Mouse (Mus musculus): ENCODE measurements at regions not wholly inside any gene's neighbourhood (a gene's known extent, or its start where the extent isn't known, plus 50 kb on each side); places are given as distances from the start of the nearest gene placed in this dataset.

DNA sequence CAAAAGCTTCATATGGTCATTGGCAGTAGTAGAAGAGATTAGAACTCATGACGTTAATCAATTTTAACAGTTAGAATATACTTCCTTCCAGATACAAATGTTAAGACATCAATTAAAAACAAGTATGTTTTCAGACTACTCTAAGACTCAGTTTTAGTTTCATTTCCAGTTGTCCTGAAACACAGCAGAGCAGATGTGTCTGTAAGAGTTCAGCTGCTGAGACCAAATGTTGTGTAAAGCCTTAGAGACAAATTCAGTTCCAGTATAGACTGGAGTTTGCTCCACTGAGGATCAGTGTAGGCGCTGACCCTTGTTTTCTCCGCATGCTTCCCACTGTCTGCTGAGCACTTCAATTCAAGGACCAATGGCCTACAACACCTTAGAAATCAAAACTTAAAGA is 158.1 kb upstream of the Bmper start:
- DNase-seq, result no peak

DNA sequence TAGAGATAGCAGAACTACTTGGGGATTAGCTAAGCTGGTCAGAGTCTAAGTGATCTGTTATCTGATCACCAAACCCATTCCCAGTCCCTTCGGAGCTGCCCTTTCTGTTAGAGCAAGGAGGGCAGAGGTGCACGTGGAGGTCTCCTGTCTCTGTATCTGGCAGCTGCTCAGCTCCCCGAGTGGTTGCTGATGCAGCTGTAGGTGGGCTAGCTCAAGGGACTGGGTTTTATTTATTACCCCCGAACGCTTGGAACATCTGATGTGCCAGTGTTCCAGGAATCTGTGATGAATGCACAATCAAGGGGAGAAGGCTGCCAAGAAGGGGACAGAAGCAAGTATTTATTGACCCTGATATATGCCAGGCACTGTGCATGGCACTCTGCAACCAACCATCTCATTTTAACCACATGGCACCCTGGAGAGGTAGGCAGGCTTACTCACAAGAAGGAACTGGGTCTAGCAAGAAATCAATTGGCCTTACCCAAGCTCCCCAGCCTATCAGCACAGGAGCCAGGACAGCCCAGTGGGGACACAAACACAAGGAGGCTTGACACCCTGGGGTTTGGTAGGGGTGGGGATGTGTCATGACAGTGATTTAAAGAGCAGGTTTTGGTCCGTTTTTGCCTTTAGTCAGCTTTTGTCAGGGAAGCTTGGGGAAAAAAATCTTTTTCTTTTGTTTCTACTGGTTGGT is 154.6 kb upstream of the Bmper start:
- no peak for DNase-seq

DNA sequence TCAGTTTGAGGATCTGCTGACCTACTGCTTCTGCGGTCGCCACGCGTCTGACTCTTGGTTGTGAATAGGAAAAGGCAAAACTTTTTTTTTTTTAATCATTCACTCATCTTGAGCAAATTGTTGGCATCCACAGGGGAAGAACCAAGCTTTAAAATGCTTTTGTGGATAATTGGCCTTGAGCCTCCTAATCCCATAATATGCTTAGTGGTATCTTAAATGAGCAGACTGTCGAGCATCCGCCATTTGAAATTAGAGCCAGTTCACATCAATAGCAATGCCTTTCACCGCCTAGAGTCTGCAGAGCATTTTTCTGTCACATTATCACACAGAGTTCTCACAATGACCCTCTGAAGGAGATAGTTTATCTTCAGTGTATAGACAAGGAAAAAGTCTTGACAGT is 153.7 kb upstream of the Bmper start:
- DNase-seq, result no peak

DNA sequence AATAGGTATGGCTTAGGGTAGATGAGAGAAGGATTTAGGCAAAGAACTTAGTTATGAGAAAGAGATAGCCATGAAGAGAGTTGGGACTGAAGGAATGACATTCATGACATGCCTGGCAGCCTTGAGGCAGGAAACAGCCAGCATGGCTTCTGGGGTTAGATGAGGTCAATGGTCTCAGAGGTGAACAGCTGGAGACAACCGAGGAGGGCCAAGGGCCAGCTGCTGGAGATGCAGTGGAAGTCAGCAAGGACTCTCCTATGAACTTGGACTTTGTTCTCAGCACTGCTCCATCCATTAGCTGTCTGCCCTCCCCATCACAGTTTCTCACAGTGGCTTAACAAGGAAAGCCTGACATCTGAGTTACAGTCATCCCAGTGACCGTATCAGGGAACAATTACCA is 151.9 kb upstream of the Bmper start:
- DNase-seq, result no peak

DNA sequence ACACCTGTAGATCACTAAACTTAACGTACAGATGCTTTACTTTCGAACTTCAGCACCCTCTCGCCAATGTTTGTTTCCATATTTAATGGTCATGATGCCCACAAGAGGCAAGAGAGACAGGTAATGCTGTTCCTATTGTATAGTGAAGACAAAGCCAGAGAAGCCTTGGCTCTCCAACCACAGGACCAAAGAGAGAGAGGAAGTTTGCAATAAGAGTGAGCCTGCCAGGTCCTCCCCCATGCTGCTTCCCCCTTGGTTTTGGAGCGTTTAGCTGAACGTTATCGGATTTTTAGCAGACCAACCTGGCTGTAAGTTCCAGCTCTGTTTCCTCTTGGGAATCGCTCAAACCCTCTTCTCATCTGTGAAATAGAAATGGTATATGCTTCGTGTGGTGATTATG is 150.1 kb upstream of the Bmper start:
- no peak for DNase-seq

DNA sequence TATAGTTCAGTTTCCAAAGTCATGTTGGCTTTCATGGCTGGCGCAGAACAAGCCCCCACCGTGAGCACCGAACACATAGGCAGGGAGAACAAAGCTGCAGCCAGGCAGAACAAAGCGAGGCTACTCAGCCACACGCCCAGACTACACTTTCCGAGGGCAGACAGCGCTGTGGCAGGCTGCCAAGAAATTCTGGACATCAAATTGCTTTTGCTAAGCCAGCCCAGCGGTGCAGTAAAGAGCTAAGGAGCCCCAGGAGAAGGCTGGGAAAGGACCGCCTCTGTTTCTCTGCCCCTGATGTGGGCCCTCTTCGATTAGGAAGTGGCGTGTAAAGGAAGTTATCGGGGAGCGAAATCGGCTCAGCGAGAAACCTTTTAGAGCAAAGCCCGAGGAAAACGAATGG is 139.3 kb upstream of the Bmper start:
- DNase-seq, result peak; percentile 76

DNA sequence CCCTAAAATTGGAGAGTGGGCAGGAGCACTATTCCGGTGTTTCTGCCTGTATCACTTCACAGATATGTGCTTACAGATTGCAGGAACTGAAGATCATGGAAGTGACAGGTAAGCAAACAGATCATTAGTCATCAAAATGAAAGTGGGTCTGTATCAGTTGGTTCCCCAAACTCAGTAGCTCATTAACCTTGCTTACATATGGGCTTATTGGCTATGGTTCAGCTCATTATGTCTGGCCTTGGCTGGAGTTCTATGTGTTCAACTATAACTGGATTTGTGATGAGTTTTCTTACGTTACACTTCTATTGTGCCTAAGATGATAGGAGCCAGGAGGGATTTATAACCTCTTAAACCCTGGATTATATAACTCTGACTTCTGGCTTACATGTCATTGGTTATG is 133.5 kb upstream of the Bmper start:
- DNase-seq, result no peak

DNA sequence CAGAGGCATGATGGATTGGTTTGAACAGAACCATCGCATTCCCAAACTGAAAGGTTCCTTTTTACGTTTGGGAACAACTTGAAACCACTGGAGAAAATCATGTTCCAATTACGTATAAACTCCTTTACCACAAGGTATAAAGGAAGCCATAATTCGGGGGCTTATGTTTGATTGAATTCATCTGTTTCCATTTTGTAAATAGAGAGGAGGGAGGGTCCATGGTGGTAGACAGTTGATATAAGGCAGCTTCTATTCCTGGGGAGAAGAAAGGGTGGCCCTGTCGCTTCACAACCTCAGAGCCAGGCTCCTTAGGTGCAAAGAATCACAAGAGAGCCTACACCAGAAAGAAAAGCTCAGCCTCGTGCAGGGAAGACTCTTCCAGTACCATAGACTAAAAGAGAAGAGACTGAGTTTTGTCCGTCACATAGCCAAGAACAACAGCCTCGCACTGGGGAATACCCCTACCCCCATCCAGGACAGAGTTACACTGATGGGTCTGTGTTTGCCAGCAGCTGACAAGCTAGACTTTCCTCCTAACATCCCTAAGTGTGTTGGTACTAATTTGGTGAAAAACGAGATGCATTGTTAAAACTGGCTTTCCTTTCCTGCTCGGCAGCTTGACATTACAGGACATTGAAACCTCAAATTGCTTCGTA is 125.6 kb upstream of the Bmper start:
- no peak for DNase-seq

DNA sequence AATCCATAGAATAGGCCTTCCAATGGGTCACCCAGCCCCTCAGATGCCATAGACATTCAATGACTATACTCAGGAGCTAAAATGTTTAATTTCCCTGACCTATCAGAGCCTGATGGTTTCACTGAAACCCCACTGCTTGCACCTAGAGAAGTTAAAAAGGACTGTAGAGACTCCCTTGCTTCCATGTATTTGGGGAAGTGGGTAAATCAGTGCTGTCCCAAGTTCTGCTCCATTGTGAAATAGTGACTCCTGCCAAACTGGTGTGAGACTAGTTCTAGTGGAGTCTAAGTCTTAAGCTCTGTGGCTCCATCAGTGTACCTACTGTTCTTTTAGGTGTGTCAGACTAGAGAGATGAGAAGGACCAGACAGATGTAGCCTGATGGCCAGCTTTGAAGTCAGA is 121.3 kb upstream of the Bmper start:
- no peak for DNase-seq

DNA sequence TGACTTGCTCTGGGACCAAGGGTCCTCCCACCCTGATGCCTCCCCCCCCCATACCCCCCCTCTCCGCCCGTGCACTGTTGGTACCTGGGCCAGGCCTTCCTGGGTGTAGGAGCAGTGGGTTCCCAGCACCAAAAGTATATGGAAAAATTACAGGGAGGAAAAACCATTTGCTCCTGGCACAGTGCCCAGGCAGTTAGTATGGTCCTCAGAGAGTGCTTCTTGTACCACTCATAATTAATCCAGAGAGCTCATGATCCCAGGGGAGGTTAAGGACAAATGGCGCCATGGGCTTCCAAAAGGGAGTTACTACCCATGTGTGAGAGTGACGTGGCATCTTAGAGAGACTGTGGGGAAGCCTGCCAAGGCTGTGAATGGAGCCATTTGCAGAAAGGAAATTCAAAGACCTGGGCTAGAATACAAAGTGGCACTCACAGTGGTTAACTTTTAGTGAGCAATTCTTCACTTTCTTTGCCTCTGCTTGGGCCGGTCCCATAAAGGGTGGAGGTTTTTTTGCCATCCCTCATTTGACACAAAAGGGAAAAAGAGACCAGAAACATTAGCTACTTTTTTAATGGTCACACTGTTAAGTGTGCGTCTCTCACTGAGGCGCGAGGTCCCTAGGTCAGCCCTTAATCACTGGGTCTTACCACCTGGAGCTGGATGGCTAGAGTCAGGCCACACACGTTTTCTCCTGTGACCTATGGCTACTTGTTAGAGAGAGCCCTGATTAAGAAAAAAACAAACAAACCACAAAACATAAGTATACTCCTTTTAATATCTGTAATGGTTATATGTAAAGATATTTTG is 120.7 kb upstream of the Bmper start:
- DNase-seq, result no peak

DNA sequence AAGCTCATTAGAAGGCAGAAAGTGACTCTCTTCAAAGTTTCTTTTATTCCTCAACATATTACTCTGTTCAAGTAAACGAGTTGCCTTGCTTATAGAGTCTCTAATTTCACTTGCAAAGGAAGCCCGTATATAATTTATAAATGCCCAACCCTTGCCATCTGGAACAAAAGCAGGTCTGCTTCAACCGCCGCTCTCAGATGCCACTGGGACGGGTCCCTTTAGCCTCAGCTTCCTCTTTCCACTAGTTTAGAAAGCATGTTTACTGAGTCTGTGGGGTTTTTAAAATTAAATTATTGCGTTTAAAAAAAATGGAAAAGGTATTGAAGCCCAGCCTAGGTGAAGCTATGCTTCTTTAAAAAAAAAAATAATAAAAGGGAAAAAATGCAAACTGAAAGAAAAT is 111.4 kb upstream of the Bmper start:
- no peak for DNase-seq

DNA sequence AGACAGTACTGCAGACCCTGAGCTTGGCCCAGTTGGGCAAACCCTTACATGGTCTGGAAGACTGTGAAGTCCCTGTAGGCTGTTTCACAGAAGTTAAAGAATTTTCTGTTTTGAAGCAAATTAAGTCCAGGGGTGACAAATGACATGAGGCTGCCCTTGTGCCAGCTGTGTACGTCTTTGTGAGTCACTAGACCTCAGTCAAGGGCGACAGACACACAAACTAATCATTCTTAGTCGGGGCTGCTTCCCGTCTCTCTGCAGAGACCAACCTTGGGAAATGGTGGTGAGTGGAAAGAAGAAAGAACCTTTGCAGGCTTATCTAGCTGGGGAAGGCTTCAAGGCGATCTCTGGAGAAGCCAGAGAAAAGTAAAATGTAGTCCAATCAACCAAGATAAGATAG is 107.8 kb upstream of the Bmper start:
- no peak for DNase-seq

DNA sequence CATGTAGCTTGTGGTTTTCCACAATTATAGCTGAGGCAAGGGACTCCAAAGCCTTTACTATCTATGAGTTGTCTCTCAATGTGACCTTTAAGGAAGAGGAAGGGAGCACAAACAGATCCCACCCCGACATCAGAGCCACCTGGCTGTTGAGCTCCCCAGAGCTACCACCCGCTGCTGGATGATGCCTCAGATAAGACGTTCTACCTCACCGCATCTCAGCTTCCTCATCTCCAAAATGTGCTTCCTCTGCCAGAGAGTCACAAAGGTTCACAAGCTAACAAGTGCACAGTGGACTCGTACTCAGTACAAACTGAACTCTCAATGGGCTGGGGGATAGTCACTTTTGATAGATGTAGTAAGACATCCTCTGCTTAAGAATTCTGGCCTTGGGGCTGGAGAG is 107.3 kb upstream of the Bmper start:
- DNase-seq, result no peak

DNA sequence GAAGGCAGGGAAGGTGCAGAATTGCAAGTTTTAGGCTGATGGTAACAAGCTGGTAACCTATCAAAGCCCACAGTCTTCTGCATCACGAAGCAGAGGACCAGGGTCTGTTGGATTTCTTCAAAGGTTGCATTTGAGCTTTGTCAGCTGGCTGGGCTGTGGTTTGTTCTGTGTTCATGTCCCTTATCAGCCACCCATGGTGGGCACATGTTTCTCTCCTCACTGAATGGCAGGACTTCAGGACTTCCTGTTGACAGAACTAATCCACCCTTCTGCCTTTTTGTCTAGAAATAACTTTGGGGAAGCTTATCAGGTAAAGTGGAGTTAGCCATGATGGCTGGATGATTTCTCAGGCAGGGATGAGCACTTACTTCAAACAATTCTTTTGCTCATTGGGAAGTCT is 106.6 kb upstream of the Bmper start:
- DNase-seq, result no peak

DNA sequence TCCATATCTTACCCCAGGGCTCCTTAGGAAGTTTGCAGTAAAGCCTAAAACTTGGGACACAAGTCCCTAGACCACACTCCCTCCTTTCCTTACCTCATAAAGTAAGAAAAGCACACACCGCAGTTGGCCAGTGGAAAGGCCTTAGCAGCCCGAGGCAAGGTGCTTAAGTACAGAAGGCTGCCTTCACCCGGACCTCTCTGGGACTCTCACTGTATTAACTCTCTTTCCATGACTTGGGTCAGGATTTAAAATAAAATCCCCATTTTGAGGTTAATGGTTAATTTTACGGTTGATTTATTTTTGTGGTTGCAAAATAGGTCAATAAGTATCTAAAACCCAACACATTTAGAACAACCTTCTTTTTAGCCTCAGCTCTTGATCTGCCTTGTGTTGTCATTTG is 103.1 kb upstream of the Bmper start:
- DNase-seq, result no peak

DNA sequence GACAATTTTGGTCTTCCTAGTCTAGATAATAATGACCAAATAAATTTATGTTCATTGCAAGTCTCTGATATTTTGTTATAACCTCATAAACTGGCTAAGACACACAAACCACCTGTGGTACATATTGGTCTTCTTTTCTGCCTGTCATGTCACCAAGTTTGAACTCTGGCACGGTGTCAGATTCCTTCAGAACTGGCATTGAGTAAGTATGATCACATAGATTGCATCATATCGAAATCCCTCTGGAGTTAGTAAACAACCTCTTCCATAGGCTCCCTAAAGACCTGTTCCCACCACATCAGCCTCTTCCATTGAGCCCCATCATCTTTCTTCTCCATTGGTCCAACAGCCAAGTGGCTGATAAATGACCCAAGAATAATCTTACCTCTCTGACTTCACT is 102.1 kb upstream of the Bmper start:
- DNase-seq, result no peak

DNA sequence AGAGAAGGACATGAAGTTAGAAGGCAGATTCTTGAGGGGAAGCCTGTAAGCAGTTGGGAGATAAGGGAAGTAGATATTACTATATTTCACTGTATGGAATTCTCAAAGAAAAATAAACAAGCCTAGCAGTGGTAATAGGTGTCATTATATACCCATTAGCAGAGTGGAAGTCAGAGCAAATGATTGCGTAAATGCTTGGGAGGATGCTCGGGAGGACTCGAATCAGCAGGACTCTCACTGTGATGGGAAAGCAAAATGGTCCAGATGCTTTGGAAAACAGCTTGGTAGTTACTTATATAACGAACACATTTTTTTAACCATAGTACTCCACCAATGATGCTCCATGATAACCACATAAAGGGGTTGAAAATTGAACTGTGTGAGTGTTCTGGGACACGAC is 100.4 kb upstream of the Bmper start:
- no peak for DNase-seq

DNA sequence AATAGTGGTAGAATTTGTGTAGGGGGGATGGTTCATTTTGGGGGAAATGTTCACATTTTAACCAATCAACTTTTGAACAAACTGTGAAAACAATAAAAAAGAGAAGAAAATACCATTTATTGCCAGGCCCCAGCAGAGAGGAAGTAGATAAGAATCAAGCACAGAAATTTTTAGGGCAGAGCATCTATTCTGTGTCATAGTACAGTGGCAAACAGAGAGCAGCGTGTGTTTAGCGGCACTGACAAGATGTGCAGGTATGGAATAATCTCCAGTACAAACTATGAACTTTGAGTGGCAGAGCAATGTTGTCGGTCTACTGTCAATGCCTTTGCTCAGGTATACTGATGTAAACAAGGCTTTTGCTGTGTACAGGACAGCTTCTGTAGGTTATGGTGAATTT is 99.4 kb upstream of the Bmper start:
- DNase-seq, result no peak

DNA sequence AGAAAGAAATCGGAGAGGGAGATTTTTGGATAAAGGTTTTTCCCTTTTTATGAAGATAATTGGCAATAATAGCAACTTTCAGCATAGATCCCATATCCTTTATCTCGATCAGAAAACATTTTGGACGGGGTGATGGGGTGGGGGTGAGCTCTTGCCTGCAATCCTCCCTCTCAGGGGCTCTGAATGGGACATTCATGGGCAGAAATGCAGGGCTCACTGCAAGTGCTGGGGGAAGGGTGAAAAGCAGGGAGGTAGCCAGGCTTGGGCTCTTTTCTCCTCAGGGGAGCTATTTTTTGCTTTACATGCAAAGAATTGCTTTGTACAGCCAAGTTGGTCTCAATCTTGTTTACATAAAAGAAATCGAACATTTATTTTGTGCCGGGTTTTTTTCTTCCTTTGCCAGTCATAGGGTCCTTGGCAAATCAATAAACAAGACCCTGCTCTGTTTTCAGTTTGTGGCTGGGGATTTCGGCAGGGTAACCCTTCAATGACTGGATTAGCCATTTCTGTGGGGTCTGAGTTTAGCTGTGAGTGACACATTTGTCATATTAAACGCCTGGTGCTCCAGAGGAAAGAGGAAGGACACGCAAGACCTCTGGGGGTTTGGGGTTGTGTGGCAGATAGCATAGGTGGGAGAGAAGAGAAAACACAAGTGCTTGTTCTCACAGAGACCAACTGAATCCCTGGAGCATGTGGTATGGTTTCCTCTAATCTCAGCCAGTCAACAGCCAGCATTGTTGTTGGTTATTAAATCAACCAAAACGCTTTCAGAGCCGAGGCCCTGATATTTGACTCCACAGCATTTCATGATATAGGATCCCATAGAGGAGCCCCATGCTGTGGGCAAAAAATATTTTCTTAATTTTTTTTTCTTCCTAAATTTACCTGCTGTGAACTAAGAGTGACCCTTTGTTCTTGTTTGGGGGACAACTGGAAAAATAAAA is 96.8 kb upstream of the Bmper start:
- DNase-seq, result no peak

DNA sequence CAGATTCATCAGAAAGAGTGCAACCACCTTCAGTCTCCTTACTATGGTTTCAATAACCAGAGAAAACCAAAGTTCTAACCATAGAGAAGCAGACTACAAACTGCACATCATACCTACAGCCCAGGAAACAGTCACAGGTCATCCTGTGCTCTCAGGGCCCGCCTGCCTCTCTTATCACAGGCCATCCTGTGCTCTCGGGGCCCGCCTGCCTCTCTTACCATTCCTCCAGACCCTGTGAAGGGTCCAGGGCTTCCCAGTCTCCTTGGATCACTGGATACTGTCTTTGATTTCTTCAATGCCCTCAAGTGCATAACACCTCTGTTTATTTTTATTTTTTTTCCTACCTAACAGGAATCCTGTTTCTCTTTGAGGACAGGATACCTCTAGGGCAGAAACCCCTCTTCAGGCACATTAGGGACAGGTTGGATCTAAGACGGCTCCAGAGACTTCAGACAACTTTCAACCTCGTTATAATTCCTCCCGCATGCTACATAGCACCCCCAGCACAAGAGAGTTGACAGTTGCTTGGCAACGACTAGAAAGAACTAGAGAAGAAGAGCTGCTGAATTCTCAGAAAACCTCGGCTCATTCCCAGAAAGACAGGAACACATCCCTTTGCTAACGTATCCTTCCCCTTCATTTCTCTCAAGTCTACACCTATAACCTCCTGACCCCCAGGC is 95.4 kb upstream of the Bmper start:
- no peak for DNase-seq

DNA sequence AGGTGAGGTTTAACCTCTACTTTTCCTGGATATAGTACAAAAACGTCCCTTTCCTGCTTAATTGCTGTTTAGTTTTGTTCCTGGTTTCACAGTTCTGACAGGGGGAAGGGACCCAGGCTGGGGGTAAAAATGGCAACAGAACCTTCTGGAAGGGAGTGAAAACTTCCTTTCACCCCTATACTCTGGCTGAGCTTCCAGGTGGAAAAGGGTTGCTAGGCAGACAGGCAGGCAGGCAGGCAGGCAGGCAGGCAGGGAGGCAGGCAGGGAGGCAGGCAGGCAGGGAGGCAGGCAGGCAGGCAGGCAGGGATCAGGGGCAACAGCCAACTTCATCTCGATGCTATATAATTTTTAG is 94.9 kb upstream of the Bmper start:
- DNase-seq, result no peak

DNA sequence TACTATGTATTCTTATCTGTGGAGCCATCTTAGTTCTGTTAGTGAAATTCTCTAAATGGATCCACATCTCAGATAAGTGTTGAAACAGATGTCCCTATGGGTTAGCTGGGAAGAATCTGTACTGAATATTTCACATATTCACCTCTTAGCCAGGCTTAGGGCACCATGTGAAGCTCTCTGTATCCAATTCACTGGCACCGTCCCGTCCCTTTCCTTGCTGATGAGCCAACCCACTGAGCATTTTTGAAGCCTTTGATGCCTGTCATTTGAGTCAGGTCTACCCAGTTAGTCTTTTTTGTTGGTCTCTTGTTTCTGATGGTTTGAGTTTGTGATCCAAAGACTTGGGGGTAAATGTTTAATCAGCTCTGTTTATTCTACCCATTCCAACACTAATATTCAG is 88.9 kb upstream of the Bmper start:
- DNase-seq, result no peak
